Mouse (Mus musculus) neural tube, embryonic 14.5 days (tissue): ENCODE results near the gene Creb1. TPM values are rescaled to one million over a fixed set of nuclear protein-coding genes. Genes with fewer than 3 reads are reported as not detected.

Source experiments
- ATAC-seq: fragments of 200-750 bp; cut with Nextera tagmentation; 2 replicates; pipeline ENCODE4 v1.8.0; 2017; ENCODE audit warnings: low read depth, mild to moderate bottlenecking, moderate TSS enrichment, moderate library complexity
- H3K27ac ChIP-seq: fragments of 300-500 bp; sonication (generic); 2 replicates; pipeline ENCODE4 v1.5.1; 2014; ENCODE audit warnings: low read depth, mild to moderate bottlenecking, control low read depth, low read length, moderate library complexity, mixed read lengths
- H3K27me3 ChIP-seq: fragments of 300-500 bp; sonication (generic); 2 replicates; pipeline ENCODE4 v1.6.1; 2014; ENCODE audit warnings: low read length; ENCODE audit not compliant: control insufficient read depth, insufficient read depth
- H3K36me3 ChIP-seq: fragments of 300-500 bp; sonication (generic); 2 replicates; pipeline ENCODE4 v1.6.1; 2014; ENCODE audit warnings: low read length, mixed read lengths; ENCODE audit not compliant: control insufficient read depth, insufficient read depth
- H3K4me1 ChIP-seq: fragments of 300-500 bp; sonication (generic); 2 replicates; pipeline ENCODE4 v1.6.1; 2014; ENCODE audit warnings: low read length; ENCODE audit not compliant: control insufficient read depth, insufficient read depth
- H3K4me2 ChIP-seq: fragments of 300-500 bp; sonication (generic); 2 replicates; pipeline ENCODE4 v1.6.1; 2014; ENCODE audit warnings: mild to moderate bottlenecking, low read depth, low read length, control low read depth
- H3K4me3 ChIP-seq: fragments of 300-500 bp; sonication (generic); 2 replicates; pipeline ENCODE4 v1.5.1; 2014; ENCODE audit warnings: low read depth, low read length, control low read depth, mixed read lengths
- H3K9ac ChIP-seq: fragments of 300-500 bp; sonication (generic); replicated peaks from 2 replicates; pipeline ENCODE4 v1.6.1; 2014; ENCODE audit warnings: low read depth, mild to moderate bottlenecking, control low read depth, low read length, mixed read lengths
- H3K9me3 ChIP-seq: fragments of 300-500 bp; sonication (generic); 2 replicates; pipeline ENCODE4 v1.6.1; 2016; ENCODE audit warnings: low read length; ENCODE audit not compliant: control insufficient read depth
- WGBS: fragments of 180-500 bp; shearing (Covaris S2); extraction: QIAGEN DNeasy Blood & Tissue Kit; methylation state at CpG from one replicate; pipeline ENCODE4 v1.1.7; 2014; 5-methylcytosine and 5-hydroxymethylcytosine counted together
- polyA plus RNA-seq: library from polyadenylated mRNA; unstranded; fragments of >200 nt; fragmentation: Nextera tagmentation; extraction: Ambion mirVana; gene quantifications from 2 replicates; pipeline ENCODE4 v1.2.1, GENCODE M21; 2014

The Creb1 gene
- polyA plus RNA-seq, 1 experiment from 2014 or later: 50.1 TPM

GRCm38 (mm10) chr1:64644513-64644912 lies 112.1 kb downstream of the Creb1 start:
- Histone ChIP-seq H3K4me1 (no peaks in the 10 kb centered on the region), H3K4me2 (no peak overlapping the region), H3K9ac (no peak overlapping the region), H3K27ac (no peak overlapping the region), H3K27me3 (no peaks in the 10 kb centered on the region), H3K36me3 (no peaks in the 10 kb centered on the region), H3K9me3 (no peaks in the 10 kb centered on the region), H3K4me3 (no peak overlapping the region)
- no peak for ATAC-seq
- WGBS: 90% methylated on average over 3 of the region's 3 CpGs

GRCm38 (mm10) chr1:64649362-64650124 lies 117.1 kb downstream of the Creb1 start:
- H3K9me3 ChIP-seq: no peaks in the 10 kb centered on the region
- no peak overlapping the region for H3K4me3 ChIP-seq
- H3K4me1 ChIP-seq: no peaks in the 10 kb centered on the region
- no peak overlapping the region for H3K27ac ChIP-seq
- H3K36me3 ChIP-seq: no peaks in the 10 kb centered on the region
- no peak overlapping the region for H3K9ac ChIP-seq
- WGBS: 75% methylated on average over 11 of the region's 11 CpGs
- ATAC-seq: no peak
- H3K4me2 ChIP-seq: no peak overlapping the region
- no peaks in the 10 kb centered on the region for H3K27me3 ChIP-seq

- ATAC-seq: no peak
- Histone ChIP-seq H3K27ac (no peak overlapping the region), H3K9me3 (no peaks in the 10 kb centered on the region), H3K4me3 (no peak overlapping the region), H3K9ac (no peak overlapping the region), H3K36me3 (no peaks in the 10 kb centered on the region), H3K4me2 (no peak overlapping the region), H3K4me1 (no peaks in the 10 kb centered on the region), H3K27me3 (no peaks in the 10 kb centered on the region)
- 95% methylated on average over 6 of the region's 6 CpGs for WGBS
Measured at GRCm38 (mm10) chr1:64653701-64654100, 121.3 kb downstream of the Creb1 start.

Other genes starting within 250 kb of the Creb1 start
- gene Mettl21a, start 84.6 kb downstream of the Creb1 start, polyA plus RNA-seq: 17.2 and 18.1 TPM in 2 replicates
- gene Ccnyl1, start 157.8 kb downstream of the Creb1 start, polyA plus RNA-seq: 6.4 and 6.9 TPM in 2 replicates
- 0.08 and 0.13 TPM in 2 replicates for gene Fzd5, start 205.1 kb downstream of the Creb1 start, polyA plus RNA-seq